Mouse (Mus musculus): ENCODE results near the gene Blzf1.
A peak's percentile ranks its signal among the peaks of the same experiment; 100 is the strongest.

Gene Blzf1

DNA sequence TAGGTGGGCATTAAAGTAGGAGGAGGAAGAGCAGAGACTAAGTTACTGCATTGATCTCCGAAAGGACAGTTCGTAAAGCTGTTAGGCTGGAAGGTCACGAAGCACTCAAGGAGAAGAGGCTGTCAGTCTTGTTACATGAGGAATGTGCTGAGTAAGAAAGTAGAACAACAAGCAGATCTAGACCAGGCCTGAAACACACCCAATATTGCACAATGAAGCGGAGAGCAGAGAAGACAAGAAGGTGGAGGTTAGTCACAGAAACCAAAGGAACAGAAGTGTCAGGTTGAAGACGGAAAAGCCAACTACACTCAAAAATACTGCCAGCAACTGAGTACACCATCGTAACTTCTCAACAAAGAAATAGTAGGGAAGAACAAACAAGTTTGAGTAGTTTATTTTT lies 13.2 kb downstream of the Blzf1 start:
- no peak for DNase-seq (ENCODE audit: low spot score)

DNA sequence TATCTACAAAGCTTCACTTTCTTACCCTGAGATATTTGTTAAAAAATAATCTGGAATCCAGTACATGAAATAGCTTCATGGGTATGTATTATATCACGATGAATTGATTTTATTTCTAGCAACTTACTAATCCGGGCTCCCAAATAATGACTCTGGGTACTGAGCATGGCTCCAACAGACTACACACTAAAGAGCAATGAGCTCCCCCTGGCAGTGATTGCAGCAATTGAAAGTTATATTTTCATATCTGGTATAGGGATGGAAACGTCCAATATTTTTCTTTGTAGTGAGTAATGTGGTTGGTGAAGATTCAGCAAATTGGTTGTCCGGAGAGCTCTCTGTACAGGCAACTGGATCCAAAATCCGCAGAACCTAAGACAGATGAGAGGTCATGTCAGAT lies 15.2 kb downstream of the Blzf1 start:
- DNase-seq (ENCODE audit: low spot score), result peak; percentile 26

DNA sequence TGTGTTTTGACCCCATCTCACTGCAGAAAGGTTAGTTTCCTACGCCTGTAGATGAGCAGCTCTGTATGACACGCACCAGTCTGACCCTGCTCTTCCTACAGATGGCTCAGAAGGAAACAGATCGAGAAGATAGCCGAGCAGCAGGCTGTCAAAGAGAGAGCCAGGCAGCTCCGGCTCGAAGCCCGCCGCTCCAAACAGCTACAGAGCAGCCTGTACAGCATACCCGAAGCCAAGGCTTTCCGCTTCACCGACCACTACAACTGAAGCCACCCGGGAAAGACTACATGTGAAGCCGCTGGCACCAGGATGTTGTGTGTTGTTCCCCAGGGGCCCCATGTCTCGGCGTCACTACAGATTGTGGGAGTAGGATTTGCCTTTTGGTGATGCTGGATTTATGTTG lies 19.9 kb downstream of the Blzf1 start:
- peak; percentile 51 for DNase-seq (ENCODE audit: low spot score)

DNA sequence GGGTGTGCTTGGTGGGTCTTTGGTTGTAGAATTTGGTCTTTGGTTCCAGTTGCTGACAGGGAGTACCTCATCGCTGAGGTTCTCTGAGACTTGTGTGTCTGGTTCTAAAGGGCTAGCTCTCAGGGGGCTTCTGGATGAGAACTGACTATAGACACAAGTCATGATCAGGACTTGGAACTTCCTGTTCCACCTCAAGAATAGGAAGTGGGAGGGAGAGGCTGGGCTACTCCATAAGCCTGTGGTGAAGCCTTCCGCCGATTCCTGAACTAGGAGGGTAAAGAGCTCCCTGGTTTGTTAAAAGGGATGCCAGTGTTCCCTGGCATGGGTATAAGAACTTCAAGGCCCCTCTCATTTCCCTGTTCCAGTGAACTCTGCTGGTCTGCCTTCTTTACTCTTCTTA lies 23.3 kb downstream of the Blzf1 start:
- DNase-seq (ENCODE audit: low spot score), result no peak

DNA sequence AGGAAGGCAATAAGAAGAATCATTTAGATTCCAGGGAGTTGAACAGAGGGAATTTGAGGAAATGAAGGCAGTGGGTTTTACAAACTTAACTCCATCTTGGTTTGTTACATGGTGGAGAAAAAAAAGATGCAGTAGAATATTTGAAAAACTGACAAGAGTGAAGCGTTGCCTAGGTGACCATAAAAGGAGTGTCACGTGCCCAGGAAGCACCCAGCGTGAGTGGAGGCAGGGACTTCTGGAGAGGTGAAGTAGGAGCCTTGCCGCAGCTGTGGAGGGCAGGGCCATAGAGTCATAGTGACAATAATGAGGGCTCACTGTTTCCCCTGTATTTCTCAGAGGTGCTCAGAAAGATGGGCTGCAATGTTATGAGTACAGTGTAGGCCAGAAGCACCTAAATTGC lies 28.0 kb downstream of the Blzf1 start:
- DNase-seq (ENCODE audit: low spot score), result no peak

DNA sequence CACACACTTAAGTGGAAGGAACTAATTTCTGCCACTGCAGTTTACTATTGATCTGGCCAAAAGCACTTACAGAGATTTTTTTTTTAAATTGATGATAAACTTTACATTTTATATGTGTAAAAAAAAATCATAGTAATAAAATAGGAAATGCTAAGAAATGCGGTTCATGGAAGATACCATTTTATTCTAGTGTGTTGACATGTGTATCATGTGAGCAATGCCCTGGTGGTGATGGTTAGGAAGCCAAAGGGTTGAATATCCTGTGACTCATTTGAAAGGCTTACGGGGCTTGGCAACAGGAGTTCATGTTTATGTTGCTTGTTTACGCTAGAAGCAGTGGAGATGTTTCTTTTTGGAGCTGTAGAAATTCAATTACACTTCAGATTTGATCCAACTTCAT lies 30.7 kb downstream of the Blzf1 start:
- DNase-seq (ENCODE audit: low spot score), result peak; percentile 71

DNA sequence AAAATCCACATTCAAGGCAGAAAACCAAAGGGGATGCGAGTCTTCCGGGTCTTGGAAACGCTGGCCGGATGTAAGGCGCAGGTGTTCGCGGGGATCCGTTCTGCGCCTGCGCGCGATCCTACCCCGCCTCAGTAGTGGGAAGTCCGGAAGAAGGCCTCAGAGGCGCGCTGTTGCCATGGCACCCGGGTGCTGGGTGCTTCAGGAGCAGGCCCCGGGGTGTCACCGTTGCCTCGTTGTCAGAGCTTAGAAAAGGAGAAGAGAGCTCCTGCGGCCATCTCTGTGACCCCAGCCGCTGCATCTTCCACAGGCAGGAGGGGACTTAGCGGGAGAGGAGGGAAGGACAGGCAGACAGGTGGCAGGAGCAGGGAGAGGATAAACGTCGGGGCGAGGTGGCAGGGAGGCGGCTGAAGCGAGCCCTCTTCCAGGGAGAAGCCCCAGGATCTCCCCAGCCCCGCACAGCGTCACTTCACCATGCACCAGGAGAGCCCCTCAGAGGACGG lies 31.8 kb downstream of the Blzf1 start, which contains the start of gene Ccdc181:
Gene Ccdc181 (plus strand): TSS at position 131 of the 500 bp plus-strand sequence.
- DNase-seq (ENCODE audit: low spot score), result peak; percentile 99

DNA sequence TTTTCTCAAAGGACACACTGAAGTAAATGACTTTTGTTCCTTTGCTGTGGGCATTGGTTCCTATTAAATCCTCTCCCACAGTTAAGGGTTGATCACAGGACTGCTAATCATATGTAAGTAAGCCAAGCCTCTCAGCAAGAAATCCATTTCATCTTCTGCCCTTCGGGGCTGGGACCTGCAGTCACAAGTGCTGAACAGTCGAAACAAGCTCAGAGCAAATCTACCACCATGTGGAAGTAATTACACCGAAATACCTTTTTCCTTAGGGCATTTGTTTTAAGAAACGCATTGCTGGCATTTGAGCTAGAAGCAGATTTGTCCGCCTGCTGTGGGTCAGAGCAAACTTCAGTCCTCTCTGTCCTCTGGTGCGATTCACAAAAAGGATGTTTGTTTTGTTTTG lies 33.6 kb downstream of the Blzf1 start:
- no peak for DNase-seq (ENCODE audit: low spot score)

DNA sequence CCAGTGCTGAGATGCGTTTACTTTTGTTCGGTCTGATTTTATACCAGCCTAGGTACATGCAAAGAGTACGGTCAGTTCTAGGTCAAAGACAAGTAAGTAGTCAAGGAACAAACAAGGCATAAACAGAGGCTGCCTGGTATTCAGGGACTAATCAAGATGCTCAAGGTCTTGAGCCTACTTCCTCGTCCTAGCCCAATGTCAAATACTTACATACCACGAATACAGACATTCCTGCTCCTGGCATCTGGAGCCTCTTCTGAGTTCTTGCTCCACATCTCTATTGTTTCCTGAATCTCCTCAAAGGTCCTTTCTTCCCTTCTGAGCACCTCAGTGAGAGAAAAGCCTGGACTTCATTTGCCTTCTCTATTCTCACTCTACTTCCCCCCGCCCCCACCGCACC lies 36.3 kb downstream of the Blzf1 start:
- DNase-seq (ENCODE audit: low spot score), result no peak

DNA sequence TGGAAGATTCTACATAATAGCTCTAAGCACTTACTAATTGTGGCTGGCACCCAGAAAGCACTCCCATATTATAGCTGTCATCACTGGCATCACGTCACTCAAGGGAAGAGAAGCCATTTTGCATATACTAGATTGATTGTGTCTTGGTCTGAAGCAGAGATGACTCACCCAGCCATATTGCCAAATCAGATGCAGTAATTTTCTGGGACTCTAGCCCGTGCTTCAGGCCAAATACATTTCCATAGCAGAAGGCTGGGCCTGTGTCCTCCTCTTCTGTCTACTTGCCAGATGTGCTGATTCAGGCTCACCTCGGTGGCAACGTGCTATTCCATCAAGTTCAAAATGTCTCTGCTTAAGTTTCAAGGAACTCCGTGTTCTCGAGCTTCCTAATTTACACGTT lies 45.7 kb downstream of the Blzf1 start:
- peak; percentile 88 for DNase-seq (ENCODE audit: low spot score)

DNA sequence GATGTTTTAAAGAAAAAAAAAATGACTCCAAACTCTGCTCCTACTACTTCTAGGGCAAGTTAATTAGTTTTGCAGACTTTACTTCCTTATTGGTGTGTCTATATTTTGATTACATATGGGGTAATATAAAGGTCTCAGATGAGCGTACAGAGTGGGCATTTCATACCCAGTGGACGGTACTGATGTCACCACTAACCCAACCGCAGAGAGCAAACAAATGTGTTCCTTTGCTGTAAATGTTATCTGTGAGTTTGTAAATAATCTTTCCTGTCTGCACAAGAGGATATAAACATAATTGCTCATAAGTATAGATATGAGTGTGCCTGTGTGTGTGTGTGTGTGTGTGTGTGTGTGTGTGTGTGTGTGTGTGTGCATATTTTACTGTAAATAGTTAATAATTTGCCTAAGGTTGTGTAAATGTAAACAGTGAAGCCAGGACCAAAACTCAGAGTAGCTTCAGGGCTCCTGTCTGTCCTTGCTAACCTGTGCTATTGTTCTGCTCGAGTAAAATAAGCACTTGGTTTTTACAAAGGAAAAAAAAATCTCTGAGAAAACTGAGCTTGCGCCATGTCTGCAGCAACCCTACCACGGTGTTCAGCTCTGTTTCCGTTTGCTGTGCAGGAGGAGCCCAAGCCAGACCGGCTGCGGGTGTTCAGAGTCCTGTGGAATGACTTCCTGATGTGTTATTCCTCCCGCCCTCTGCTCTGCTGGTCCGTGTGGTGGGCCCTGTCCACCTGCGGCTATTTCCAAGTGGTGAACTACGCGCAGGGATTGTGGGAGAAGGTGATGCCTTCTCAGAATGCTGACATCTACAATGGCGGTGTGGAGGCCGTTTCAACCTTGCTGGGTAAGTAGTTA lies 46.9 kb downstream of the Blzf1 start:
- DNase-seq (ENCODE audit: low spot score), result no peak

DNA sequence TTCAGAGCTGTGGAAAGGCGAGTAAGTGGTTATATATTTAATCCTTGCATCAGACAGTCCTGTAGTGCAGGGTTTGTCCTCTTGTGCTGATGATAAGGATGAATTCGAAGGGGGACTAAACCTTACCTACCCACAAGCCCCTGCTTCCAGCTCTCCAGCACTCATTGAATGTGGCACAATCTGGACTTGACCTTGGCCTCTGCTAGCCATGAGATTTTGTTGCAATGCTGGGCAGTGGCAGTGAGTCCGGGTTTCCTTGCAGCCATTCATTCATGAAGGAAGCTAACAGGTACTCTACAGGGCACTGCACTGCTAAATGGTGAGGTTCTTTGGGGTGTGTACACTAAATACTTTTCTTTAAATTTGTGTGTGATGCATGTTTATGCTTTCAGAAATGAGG lies 52.5 kb downstream of the Blzf1 start:
- no peak for DNase-seq (ENCODE audit: low spot score)

DNA sequence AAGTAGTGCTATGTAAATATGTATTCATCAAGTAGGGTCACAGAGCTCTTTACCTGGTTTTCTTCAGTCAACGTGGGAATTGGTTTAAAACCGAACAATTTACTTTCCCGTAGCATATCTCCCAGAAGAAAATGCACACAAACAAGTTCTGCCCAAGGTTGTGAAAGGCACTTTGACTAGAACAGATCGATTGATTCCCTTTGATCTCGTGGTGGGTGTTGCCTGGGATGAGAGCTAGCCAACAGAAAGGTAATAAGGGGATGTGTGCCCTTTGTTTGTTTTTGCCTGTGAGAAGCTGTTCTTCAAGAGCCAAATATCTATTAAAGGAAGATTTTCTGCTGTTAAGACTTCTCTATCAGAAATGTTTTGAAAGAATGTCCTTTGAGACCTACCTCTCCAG lies 54.7 kb downstream of the Blzf1 start:
- no peak for DNase-seq (ENCODE audit: low spot score)

DNA sequence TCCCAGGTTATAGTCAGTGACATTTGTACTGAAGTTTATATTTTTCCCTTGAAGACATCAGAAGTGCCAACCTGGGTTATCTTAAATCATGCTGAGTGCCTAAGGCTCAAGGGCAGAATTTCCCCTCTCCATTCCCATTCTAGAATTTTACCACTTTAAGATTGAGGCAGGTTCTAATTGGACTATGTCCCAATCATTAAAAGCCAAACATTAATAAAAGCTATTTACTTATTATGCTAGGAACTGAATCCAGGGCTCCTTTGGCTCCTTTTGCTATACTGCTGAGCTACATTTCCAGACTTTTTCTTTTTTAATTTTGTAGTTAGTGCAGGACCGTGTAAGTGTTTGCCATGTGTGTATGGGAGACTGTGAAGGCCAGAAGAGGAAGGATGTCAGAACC lies 55.9 kb downstream of the Blzf1 start:
- no peak for DNase-seq (ENCODE audit: low spot score)

DNA sequence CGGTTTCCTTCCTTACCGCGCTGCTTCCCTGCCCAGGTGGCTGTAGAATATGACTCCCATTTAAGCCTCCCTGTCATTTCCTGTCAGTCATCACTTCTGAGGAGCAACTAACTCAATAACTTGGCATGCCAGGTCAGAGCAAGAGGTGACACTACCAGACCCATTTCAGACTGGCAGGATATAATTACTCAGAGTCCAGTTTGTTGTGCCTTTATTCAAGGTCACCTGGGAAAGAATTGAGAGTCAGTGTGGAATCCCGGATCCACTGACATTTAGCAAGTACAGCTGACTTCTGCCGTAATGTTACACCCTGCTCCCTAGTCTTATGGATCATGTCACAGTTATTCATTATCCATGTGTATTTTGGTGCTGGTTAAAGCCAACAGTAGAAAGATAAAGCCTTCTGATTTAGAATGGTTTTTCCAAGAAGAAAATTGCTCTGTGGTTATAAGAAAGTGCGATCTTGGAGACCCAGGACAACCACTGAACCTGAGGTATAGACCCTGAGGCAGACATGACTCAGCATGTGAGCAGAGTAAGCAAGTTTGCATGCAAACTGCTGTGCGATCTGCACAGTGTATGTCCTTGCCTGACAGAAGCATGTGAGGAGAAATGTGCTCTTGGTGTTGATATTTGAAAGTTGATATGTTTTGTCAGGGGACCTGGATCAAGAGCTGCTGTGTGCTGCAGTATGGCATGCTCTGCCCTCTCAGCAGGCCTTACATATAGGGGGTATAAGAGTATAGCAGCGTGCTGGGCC lies 56.7 kb downstream of the Blzf1 start:
- DNase-seq (ENCODE audit: low spot score), result peak; percentile 42

DNA sequence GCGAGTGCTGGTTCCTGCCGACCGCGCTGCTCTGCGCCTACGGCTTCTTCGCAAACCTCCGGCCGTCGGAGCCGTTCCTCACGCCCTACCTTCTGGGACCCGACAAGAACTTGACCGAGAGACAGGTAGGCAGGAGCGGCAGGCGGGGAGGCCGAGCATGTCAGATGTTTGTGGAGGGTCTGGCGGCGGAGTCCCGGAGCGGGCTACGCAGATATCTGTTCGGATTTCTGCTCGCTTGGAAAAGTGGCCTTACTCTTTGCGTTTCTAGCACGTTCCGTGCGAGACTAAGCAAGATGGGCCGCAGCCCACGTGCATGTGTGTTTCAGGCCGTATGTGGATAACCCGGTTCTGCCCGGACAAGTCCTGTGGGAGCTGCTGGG lies 58.0 kb downstream of the Blzf1 start:
- no peak for DNase-seq (ENCODE audit: low spot score)

DNA sequence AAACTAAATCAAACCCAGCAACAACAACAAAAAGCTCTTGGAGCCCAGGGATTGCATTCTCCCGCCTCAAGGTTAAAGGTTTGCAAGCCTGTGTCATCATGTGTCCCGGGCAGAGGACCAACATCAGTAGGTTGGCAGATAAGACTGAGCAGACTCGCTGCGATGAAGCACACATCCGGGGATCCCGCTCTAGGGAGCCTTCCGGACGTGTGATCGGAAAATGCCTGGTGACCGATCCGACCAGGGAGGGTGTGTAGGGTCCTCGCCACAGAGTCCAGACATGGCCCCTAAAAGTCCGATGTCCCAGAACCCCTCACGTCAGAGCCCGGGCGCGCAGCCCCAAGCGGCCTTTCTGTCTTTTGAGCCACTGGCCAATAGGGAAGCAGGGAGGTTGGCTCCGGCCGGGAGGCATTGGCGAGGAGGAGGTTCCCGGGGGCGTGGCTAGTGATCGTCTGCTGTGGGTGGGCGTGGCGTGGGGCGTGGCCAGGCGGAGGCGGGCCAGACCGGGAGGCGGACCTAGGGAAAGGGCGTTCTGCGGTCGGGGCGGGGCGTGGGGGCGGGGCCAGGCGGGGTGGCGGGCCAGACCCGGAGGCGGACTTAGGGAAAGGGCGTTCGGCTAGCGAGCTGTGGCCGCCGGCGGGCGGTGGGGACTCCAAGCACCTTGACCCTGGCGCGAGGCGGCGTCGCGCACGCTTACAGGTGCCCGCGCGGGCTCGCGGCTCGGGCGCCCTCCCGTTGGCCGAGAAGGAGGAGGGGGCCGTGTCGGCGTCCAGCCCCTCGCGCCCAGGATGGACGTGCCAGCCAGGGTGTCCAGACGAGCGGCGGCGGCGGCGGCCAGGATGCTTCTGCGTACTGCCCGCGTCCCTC lies 58.6 kb downstream of the Blzf1 start, which contains the start of gene Slc19a2:
Gene Slc19a2 (plus strand): TSS at position 582 of the 867 bp plus-strand sequence.
- DNase-seq (ENCODE audit: low spot score), result peak; percentile 99

DNA sequence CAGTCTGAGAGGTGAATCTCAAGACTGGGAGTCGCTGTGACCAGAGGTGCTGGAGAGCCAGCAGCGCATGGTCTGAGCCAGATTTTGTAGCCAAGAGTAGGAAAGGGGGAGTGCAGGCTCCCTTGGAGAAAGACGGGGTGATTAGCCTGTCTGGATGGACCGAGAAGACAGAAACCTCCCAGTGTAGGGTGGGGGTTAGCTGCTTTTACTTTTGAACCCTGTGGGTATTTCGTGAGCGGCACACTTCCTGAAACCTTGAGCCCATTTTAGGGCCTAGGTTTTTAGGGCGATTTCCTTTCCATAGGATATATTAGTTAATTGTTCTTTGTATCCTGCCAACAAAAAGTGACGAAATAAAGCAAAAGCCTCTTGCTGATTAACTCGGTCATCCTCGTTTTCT lies 59.3 kb downstream of the Blzf1 start:
- DNase-seq (ENCODE audit: low spot score), result peak; percentile 70

DNA sequence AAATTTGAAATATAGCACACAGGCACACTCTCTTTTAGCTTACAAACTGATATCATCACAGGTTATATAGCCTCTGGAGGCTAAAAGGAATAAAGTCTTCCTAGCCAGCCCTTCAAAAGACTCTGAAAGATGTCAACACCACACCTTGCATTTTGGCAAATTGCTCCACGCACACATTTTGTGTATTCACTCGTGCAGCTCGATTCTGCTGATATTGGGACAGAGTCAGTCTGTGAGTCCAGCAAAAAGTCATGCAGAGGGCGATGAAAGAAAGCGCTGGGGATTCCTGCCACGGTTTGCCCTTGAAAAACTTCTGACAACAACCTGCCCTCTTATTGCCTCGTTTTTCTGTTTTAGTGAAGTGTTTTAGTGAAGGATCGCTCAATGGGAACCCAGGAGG lies 59.8 kb downstream of the Blzf1 start:
- DNase-seq (ENCODE audit: low spot score), result no peak

DNA sequence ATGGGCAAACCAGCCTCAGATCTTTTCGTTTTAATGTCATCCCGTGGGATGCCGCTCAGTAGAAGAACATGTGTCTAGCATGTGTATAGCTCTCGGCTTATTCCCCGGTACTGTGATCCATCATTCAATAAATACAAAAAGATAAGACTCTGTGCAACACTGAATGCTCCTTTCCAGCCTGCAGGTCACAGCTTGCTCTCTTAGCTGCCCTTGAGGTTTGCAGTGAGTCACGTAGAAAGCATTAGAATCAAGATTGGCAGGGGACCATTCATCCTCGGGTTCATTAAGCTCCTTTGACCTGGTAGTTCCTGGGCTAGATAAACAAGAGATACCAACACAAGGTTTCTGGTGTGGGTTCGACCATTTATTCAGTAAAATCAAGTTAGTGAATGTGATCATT lies 64.5 kb downstream of the Blzf1 start:
- DNase-seq (ENCODE audit: low spot score), result peak; percentile 49

DNA sequence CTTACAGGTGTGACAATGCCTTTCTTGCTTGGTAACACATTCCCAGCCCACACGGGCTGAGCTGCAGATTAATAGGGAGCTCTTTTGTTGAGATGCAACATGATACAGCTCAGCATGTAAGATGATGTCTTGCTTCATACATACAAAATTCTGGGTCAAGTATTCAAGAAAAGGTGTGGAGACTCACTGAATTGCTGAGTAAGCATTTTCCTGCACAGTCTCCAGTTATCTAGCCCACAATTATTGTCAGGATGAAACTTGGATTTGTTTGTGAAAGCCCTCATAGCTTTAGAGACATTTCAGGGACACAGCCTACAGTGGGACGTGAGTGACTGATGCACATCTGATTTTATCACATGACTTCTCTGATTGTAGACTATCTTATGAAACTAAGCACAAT lies 65.8 kb downstream of the Blzf1 start:
- no peak for DNase-seq (ENCODE audit: low spot score)
